Mouse (Mus musculus): ENCODE results near the gene Runx1. TPM values are rescaled to one million over a fixed set of nuclear protein-coding genes. Genes with fewer than 3 reads are reported as not detected.

Gene Runx1
- total and polyA plus RNA-seq, 3 experiments = 3.1 to 10.9 (median 4.7) TPM

DNA sequence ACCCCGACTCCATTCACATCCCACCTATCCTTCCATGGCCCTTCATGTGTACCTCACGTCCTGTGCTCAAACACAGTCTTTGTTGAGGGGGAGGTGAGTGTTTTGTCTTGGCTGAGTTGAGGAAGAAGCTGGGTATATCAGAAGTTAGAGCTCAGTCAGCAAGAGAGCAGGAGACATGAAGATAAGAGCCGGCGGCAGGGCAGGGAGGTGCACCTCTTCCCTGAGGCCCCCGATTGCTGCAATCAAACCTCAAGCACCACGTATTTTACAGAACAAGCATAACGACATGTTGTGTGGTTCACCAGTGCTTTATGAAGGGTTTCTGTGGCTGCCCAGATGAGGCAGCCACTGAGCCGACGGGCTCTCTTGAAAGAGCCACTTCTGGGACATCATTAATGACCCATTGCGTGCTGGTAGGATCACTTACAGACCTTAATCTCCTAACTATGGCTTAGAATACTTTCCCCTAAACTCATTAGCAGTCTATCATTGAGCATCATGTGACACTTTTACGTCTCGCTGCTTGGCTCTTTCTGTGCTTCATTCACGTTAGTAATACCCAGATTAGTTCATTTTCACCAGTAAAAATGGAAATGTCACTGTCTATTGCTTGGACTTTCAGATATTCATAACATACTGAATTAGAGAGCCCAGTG, 61.1 kb downstream of the Runx1 start:
- in situ Hi-C loops (cut with MboI; ENCODE audit: low pct_ligation_motif_present, low pct_unique_long_range_greater_than_20kb, low sequenced_read_pairs) = no loop called here
- Histone ChIP-seq H3K27me3 (replicated peaks) (no peaks in the 10 kb centered on the region), H3K9ac (ENCODE audit: insufficient read depth, low read depth) (no peak overlapping the region), H3K79me2 (replicated peaks; ENCODE audit: control insufficient read depth, extremely low read depth, insufficient read depth, poor library complexity, severe bottlenecking) (no peaks in the 10 kb centered on the region), H3K4me3 (replicated peaks in 1 of 3; ENCODE audit: low read depth in 2 of 3, low read length in 2 of 3, poor library complexity in 1 of 3) (no peak overlapping the region), H3K36me3 (replicated peaks in 1 of 2; ENCODE audit: control insufficient read depth in 1 of 2, insufficient read depth in 1 of 2, low read length in 1 of 2) (peaks cover 0 to 43% of the 10 kb centered on the region in 2 experiments), H3K4me1 (ENCODE audit: control insufficient read depth in 1 of 2, insufficient read depth in 2 of 2) (peaks cover 13 to 41% of the 10 kb centered on the region in 2 experiments), H3K9me3 (replicated peaks; ENCODE audit: low read length) (peaks cover 14% of the 10 kb centered on the region), H3K4me2 (ENCODE audit: insufficient read depth, low read depth, poor library complexity, severe bottlenecking) (no peak overlapping the region), H3K27ac (ENCODE audit: insufficient read depth, low read depth) (no peak overlapping the region)
- dilution Hi-C loops (cut with MboI; ENCODE audit: extremely low pct_ligation_motif_present, extremely low pct_unique_long_range_greater_than_20kb, low sequenced_read_pairs) = no loop called here
- no peak for DNase-seq (ENCODE audit: extremely low read depth)
- no peak for TF ChIP-seq SIN3A (IDR thresholded peaks at IDR 0.05; ENCODE audit: low read length)

DNA sequence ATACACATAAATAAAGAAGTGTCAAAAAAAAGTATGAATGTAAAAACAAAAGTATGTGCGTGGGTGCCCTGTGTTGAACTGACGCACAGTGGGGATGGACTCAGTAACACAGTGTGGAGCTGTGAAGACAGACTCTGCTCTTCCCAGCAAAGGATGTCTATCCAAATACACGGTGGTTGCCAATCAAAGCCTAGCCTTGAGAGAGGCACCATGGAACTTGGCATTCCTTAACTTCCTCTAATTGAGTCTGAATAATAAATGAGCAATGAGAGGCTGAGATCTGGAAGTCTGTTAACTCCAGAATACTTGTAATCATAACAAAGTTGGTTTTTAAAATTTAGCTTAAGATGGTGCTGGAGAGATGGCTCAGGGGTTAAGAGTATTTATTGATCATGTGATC, 62.3 kb downstream of the Runx1 start:
- Histone ChIP-seq H3K4me2 (ENCODE audit: insufficient read depth, low read depth, poor library complexity, severe bottlenecking) (no peak overlapping the region), H3K4me3 (replicated peaks in 1 of 3; ENCODE audit: low read depth in 2 of 3, low read length in 2 of 3, poor library complexity in 1 of 3) (no peak overlapping the region), H3K27ac (ENCODE audit: insufficient read depth, low read depth) (no peak overlapping the region), H3K9ac (ENCODE audit: insufficient read depth, low read depth) (no peak overlapping the region), H3K79me2 (replicated peaks; ENCODE audit: control insufficient read depth, extremely low read depth, insufficient read depth, poor library complexity, severe bottlenecking) (no peaks in the 10 kb centered on the region), H3K27me3 (replicated peaks) (no peaks in the 10 kb centered on the region), H3K36me3 (replicated peaks in 1 of 2; ENCODE audit: control insufficient read depth in 1 of 2, insufficient read depth in 1 of 2, low read length in 1 of 2) (peaks cover 0 to 50% of the 10 kb centered on the region in 2 experiments), H3K4me1 (ENCODE audit: control insufficient read depth in 1 of 2, insufficient read depth in 2 of 2) (peaks cover 13 to 48% of the 10 kb centered on the region in 2 experiments), H3K9me3 (replicated peaks; ENCODE audit: low read length) (peaks cover 11% of the 10 kb centered on the region)
- in situ Hi-C loops (cut with MboI; ENCODE audit: low pct_ligation_motif_present, low pct_unique_long_range_greater_than_20kb, low sequenced_read_pairs) = no loop called here
- TF ChIP-seq USF1 (IDR thresholded peaks at IDR 0.05; ENCODE audit: low read depth, low read length) = no peak
- no peak for TF ChIP-seq RCOR1 (conservative IDR thresholded peaks at IDR 0.05; ENCODE audit: low read depth, low read length)
- TF ChIP-seq HCFC1 (IDR thresholded peaks at IDR 0.05; ENCODE audit: low read depth, low read length) = no peak
- TF ChIP-seq IRF4 (IDR thresholded peaks at IDR 0.05; ENCODE audit: low read depth, low read length) = no peak
- no peak for TF ChIP-seq CHD1 (IDR thresholded peaks at IDR 0.05; ENCODE audit: low read depth, low read length)
- no peak for TF ChIP-seq SMC3 (IDR thresholded peaks at IDR 0.05; ENCODE audit: low read depth, low read length)
- no peak for TF ChIP-seq MAFK (IDR thresholded peaks at IDR 0.05; ENCODE audit: insufficient replicate concordance, low read length)
- no peak for TF ChIP-seq MAX (IDR thresholded peaks at IDR 0.05; ENCODE audit: low read length)
- no peak for TF ChIP-seq NRF1 (IDR thresholded peaks at IDR 0.05; ENCODE audit: low read depth, low read length)
- no peak for TF ChIP-seq SIN3A (IDR thresholded peaks at IDR 0.05; ENCODE audit: low read length)
- no peak for TF ChIP-seq PAX5 (IDR thresholded peaks at IDR 0.05; ENCODE audit: low read length)
- no peak for TF ChIP-seq POLR2A (IDR thresholded peaks at IDR 0.05; ENCODE audit: low read depth, low read length)
- TF ChIP-seq ZKSCAN1 (IDR thresholded peaks at IDR 0.05; ENCODE audit: borderline replicate concordance, low read depth, low read length) = no peak
- TF ChIP-seq CHD2 (IDR thresholded peaks at IDR 0.05; ENCODE audit: low read length) = no peak
- no peak for TF ChIP-seq USF2 (conservative IDR thresholded peaks at IDR 0.05; ENCODE audit: low read depth, low read length)
- dilution Hi-C loops (cut with MboI; ENCODE audit: extremely low pct_ligation_motif_present, extremely low pct_unique_long_range_greater_than_20kb, low sequenced_read_pairs) = no loop called here
- DNase-seq (ENCODE audit: extremely low read depth) = no peak
